Mouse (Mus musculus) ovary, adult 10 weeks (tissue): ENCODE data around the gene Tmtc1. TPM values are rescaled to one million over a fixed set of nuclear protein-coding genes. Genes with fewer than 3 reads are reported as not detected.

Source experiments
- polyA plus RNA-seq: library from polyadenylated mRNA; stranded (reverse); fragments of 350-450 nt; fragmentation: Illumina TruSeq; extraction: RNeasy Lipid Tissue Mini Kit (QIAGEN cat#74804); gene quantifications from one replicate; pipeline ENCODE4 v1.2.3, GENCODE M21; 2014

Tmtc1 gene
- polyA plus RNA-seq: 36.3 TPM

DNA sequence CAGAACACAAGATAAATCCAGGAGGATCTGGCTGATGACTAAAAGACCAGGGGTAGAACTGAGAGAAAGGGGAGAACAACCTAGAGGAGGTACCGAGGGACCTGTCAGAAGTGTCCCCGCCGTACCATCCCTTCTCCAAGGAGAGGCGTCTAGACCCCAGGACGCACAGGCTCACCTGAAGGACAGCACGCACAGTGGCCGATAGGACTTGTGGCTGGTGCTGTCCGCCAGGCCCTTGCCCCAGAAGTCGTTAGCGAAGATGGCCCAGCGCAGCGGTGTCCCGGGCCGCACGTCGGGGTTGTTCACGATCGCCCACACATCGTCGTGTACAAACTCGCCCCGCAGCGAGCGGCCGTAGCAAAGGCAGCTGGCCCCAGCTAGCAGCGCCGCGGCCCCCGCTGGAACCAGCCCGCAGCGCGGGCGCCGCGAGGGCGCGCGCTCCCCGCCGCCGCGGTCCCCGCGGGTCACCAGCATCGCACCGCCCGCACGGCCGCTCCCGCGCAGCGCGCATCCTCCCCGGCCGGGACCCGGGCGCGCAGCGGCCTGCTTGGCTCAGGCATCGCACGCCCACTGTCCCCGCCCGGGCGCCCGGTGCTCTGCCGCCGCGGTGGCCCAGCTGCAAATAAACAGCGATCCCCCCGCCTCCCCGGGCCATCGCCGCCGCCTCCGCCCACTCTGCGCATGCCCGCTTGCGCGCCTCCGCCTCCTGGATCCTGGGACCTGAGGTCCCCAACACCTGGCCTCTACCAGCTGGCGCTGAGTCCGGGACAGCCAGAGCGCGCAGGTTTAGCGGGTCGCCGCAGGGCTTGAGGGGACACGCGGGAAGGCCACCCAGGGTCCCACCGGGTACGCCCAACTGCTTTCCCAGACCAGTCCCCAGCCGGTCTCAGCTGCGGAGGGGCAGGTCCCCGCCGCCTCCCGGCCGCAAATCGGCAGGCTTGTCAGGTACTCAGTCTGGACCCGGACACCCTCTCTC lies at the start of gene Tmtc1:
Tmtc1 (minus strand) TSS at position 664 of the 976 bp plus-strand sequence.

DNA sequence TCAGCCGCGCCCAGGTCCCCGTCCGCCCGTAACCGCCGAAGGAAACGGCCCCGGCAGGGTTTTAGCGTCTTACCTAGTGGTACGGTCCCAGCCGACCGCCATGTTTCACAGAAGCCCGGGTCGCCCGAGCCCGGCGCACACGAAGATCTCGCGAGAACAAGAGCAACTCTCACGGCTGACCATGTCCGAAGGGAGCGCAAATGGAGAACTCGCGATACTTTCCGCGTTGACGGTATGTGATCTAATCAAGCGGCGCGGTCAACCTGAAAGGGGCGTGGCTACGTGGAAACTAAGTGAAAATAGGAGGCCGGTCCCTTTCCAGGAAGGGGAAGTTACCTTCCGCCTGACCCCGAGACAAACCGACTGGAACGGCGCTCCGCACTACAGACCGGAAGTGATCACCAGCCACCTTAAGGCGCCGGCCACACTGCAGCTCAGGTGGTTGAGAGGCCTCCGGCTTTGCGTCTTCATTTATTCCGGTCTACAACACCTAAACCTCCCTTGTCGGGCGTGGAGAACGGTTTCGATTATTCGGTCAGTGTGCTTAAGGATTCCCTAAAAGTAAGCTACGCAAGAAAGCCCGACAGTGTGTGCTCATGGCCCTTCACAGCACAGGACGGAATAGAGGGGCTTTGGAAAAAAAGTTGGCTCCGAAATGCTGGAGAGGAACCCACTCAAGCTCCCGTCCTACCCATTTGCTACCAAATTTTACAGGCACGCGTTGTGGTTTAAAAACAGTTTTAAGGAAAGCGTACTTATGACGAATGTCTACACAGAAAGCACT lies 232.1 kb downstream of the Tmtc1 start, which contains the start of gene Ergic2:
Ergic2 (minus strand) TSS at position 478 of the 784 bp plus-strand sequence.

Other genes starting within 250 kb of the Tmtc1 start
- 357 TPM for gene Ergic2, start 232.0 kb downstream of the Tmtc1 start, polyA plus RNA-seq